Mouse (Mus musculus) cortical plate, adult 2 months (tissue): ENCODE data around the gene Irx3.

Experiments
- CTCF ChIP-seq: fragments of 200-500 bp; IDR thresholded peaks from 2 replicates; pipeline ENCODE4 v1.5.1; 2011; ENCODE audit warnings: mild to moderate bottlenecking, control low read depth, low read length; ENCODE audit not compliant: insufficient read depth; ENCODE audit errors: extremely low read depth
- POLR2A ChIP-seq: fragments of 200-500 bp; IDR thresholded peaks from 2 replicates; pipeline ENCODE4 v1.6.1; 2011; ENCODE audit warnings: mild to moderate bottlenecking, low read length, control low read depth; ENCODE audit not compliant: insufficient read depth; ENCODE audit errors: extremely low read depth

- no peak for TF ChIP-seq CTCF
- no peak for TF ChIP-seq POLR2A
These were observed 36.3 kb downstream of the Irx3 start for GRCm38 (mm10) chr8:91765411-91766034.
